Mouse (Mus musculus): ENCODE data around the gene Emp3. TPM values are rescaled to one million over a fixed set of nuclear protein-coding genes. Genes with fewer than 3 reads are reported as not detected.

Gene Emp3
- total RNA-seq (2023): 100 to 1,000 TPM; 379 to 407 TPM

GRCm38 (mm10) chr7:45921242-45921621, at the start of gene Emp3:
Gene Emp3, minus strand, starts transcription at chr7:45921404.

GRCm38 (mm10) chr7:45923762-45924428, 2.7 kb upstream of the Emp3 start, which contains the start of gene Ccdc114:
Gene Ccdc114, plus strand, starts transcription at chr7:45924072.

GRCm38 (mm10) chr7:45896517-45897257, 24.5 kb downstream of the Emp3 start, which contains the start of the genes Syngr4 and Tmem143:
Gene Syngr4, minus strand, starts transcription at chr7:45896714.
Gene Tmem143, plus strand, starts transcription at chr7:45896941.

GRCm38 (mm10) chr7:45878278-45878677, 42.9 kb downstream of the Emp3 start, which contains the start of gene Grin2d:
Gene Grin2d, minus strand, starts transcription at chr7:45878378.

GRCm38 (mm10) chr7:45872624-45873023, 48.6 kb downstream of the Emp3 start, which contains the start of gene Kdelr1:
Gene Kdelr1, plus strand, starts transcription at chr7:45872772.

Other genes with a start within 250 kb of the Emp3 start
- not detected for gene Ntn5, start 237.4 kb downstream of the Emp3 start, total RNA-seq (2023)
- under 1 TPM in 1 of 2 experiments, not detected in 1; 0.26 TPM for gene Sec1, start 227.0 kb downstream of the Emp3 start, total RNA-seq (2023)
- not detected for gene Car11, start 221.6 kb downstream of the Emp3 start, total RNA-seq (2023)
- 1 to 10 TPM; 5.3 TPM for gene Dbp, start 216.3 kb downstream of the Emp3 start, total RNA-seq (2023)
- 100 to 1,000 TPM; 782 to 910 TPM for gene Rpl18, start 205.9 kb downstream of the Emp3 start, total RNA-seq (2023)
- 10 to 100 TPM; 39.2 to 41.2 TPM for gene Sphk2, start 203.4 kb downstream of the Emp3 start, total RNA-seq (2023)
- under 1 TPM; 0.55 to 0.64 TPM for gene Fam83e, start 200.2 kb downstream of the Emp3 start, total RNA-seq (2023)
- gene Spaca4, start 195.6 kb downstream of the Emp3 start, total RNA-seq (2023): not detected
- not detected for gene Lmtk3, start 137.7 kb downstream of the Emp3 start, total RNA-seq (2023)
- not detected for gene Sult2b1, start 136.7 kb downstream of the Emp3 start, total RNA-seq (2023)
- gene Cyth2, start 106.8 kb downstream of the Emp3 start, total RNA-seq (2023): 10 to 100 TPM; 68.3 to 83.9 TPM
- under 1 TPM; 0.20 to 0.33 TPM for gene Kcnj14, start 96.6 kb downstream of the Emp3 start, total RNA-seq (2023)
- 1 to 10 TPM; 5.4 to 5.9 TPM for gene Grwd1, start 90.5 kb downstream of the Emp3 start, total RNA-seq (2023)
- gene Kdelr1, start 48.6 kb downstream of the Emp3 start, total RNA-seq (2023): 10 to 100 TPM; 65.3 to 69.5 TPM
- gene Grin2d, start 43.0 kb downstream of the Emp3 start, total RNA-seq (2023): under 1 TPM; 0.15 to 0.22 TPM
- gene Syngr4, start 24.7 kb downstream of the Emp3 start, total RNA-seq (2023): under 1 TPM; 0.82 to 0.85 TPM
- 1 to 10 TPM; 7.0 to 7.5 TPM for gene Tmem143, start 24.5 kb downstream of the Emp3 start, total RNA-seq (2023)
- gene Ccdc114, start 2.7 kb upstream of the Emp3 start, total RNA-seq (2023): 1 to 10 TPM; 4.8 to 7.6 TPM
- not detected for gene Abcc6, start 108.9 kb upstream of the Emp3 start, total RNA-seq (2023)
- 10 to 100 TPM; 29.1 to 36.7 TPM for gene Nomo1, start 112.3 kb upstream of the Emp3 start, total RNA-seq (2023)
- gene Kcnj11, start 179.4 kb upstream of the Emp3 start, total RNA-seq (2023): not detected